Mouse (Mus musculus): ENCODE measurements around the gene Triobp. TPM values are rescaled to one million over a fixed set of nuclear protein-coding genes. Genes with fewer than 3 reads are reported as not detected.

Gene Triobp
- 97.8 and 237 TPM in 2 replicates for polyA plus RNA-seq (2012; ENCODE audit: insufficient read depth, low replicate concordance)

GRCm38 (mm10) chr15:78947657-78948056, at the start of gene Triobp:
Gene Triobp (plus strand): TSS chr15:78947724.
- TF ChIP-seq GATA1 (IDR thresholded peaks at IDR 0.05; ENCODE audit: borderline replicate concordance, low read length) (no peak), FLI1 (IDR thresholded peaks at IDR 0.05; ENCODE audit: low read length) (no peak)
- Histone ChIP-seq H3K36me3 (replicated peaks; ENCODE audit: low read length) (peaks cover 11% of the 10 kb centered on the region), H3K4me3 (replicated peaks) (peak within 1 kb of the TSS; percentile 89), H3K4me1 (peaks cover 34% of the 10 kb centered on the region), H3K9me3 (no peaks in the 10 kb centered on the region), H3K27me3 (replicated peaks) (peaks cover 29% of the 10 kb centered on the region)

GRCm38 (mm10) chr15:78898507-78899001, 49.0 kb upstream of the Triobp start:
- no peaks in the 10 kb centered on the region for H3K27me3 ChIP-seq (replicated peaks)
- peak overlapping the region; percentile 99 for H3K4me3 ChIP-seq (replicated peaks)
- H3K4me1 ChIP-seq, result peaks cover 88% of the 10 kb centered on the region
- no peak for TF ChIP-seq FLI1 (IDR thresholded peaks at IDR 0.05; ENCODE audit: low read length)
- TF ChIP-seq GATA1 (IDR thresholded peaks at IDR 0.05; ENCODE audit: borderline replicate concordance, low read length), result no peak
- peaks cover 62% of the 10 kb centered on the region for H3K36me3 ChIP-seq (replicated peaks; ENCODE audit: low read length)
- H3K9me3 ChIP-seq, result no peaks in the 10 kb centered on the region

GRCm38 (mm10) chr15:78899409-78899739, 48.1 kb upstream of the Triobp start, which contains the start of gene Gm49510:
Gene Gm49510 (plus strand): TSS chr15:78899667.
- Histone ChIP-seq H3K4me1 (peaks cover 88% of the 10 kb centered on the region), H3K4me3 (replicated peaks) (peak within 1 kb of the TSS; percentile 99), H3K27me3 (replicated peaks) (no peaks in the 10 kb centered on the region), H3K9me3 (no peaks in the 10 kb centered on the region), H3K36me3 (replicated peaks; ENCODE audit: low read length) (peaks cover 62% of the 10 kb centered on the region)
- TF ChIP-seq GATA1 (IDR thresholded peaks at IDR 0.05; ENCODE audit: borderline replicate concordance, low read length) (no peak), FLI1 (IDR thresholded peaks at IDR 0.05; ENCODE audit: low read length) (no peak)

- Histone ChIP-seq H3K9me3 (no peaks in the 10 kb centered on the region), H3K36me3 (replicated peaks; ENCODE audit: low read length) (peaks cover 68% of the 10 kb centered on the region), H3K4me3 (replicated peaks) (peak within 1 kb of the TSS; percentile 99), H3K4me1 (peaks cover 88% of the 10 kb centered on the region), H3K27me3 (replicated peaks) (no peaks in the 10 kb centered on the region)
- TF ChIP-seq FLI1 (IDR thresholded peaks at IDR 0.05; ENCODE audit: low read length) (no peak), GATA1 (IDR thresholded peaks at IDR 0.05; ENCODE audit: borderline replicate concordance, low read length) (no peak)
These were observed 47.6 kb upstream of the Triobp start, which contains the start of gene Sh3bp1 for GRCm38 (mm10) chr15:78899740-78900584. Gene Sh3bp1 (plus strand): TSS chr15:78899768.

GRCm38 (mm10) chr15:78900585-78901421, 46.7 kb upstream of the Triobp start:
- H3K9me3 ChIP-seq, result no peaks in the 10 kb centered on the region
- peaks cover 85% of the 10 kb centered on the region for H3K4me1 ChIP-seq

GRCm38 (mm10) chr15:78901422-78901789, 46.1 kb upstream of the Triobp start:
- peaks cover 84% of the 10 kb centered on the region for H3K4me1 ChIP-seq

More at GRCm38 (mm10) chr15:78900585-78901421, 46.7 kb upstream of the Triobp start:
- TF ChIP-seq GATA1 (IDR thresholded peaks at IDR 0.05; ENCODE audit: borderline replicate concordance, low read length) (no peak), FLI1 (IDR thresholded peaks at IDR 0.05; ENCODE audit: low read length) (no peak)
- H3K27me3 ChIP-seq (replicated peaks), result no peaks in the 10 kb centered on the region
- peak overlapping the region; percentile 99 for H3K4me3 ChIP-seq (replicated peaks)
- H3K36me3 ChIP-seq (replicated peaks; ENCODE audit: low read length), result peaks cover 68% of the 10 kb centered on the region

GRCm38 (mm10) chr15:78903243-78903642, 44.3 kb upstream of the Triobp start:
- H3K36me3 ChIP-seq (replicated peaks; ENCODE audit: low read length), result peaks cover 73% of the 10 kb centered on the region
- no peak for TF ChIP-seq FLI1 (IDR thresholded peaks at IDR 0.05; ENCODE audit: low read length)
- TF ChIP-seq GATA1 (IDR thresholded peaks at IDR 0.05; ENCODE audit: borderline replicate concordance, low read length), result no peak
- no peaks in the 10 kb centered on the region for H3K9me3 ChIP-seq
- peaks cover 84% of the 10 kb centered on the region for H3K4me1 ChIP-seq
- H3K27me3 ChIP-seq (replicated peaks), result no peaks in the 10 kb centered on the region
- H3K4me3 ChIP-seq (replicated peaks), result peak overlapping the region; percentile 87

More at GRCm38 (mm10) chr15:78901422-78901789, 46.1 kb upstream of the Triobp start:
- no peak for TF ChIP-seq FLI1 (IDR thresholded peaks at IDR 0.05; ENCODE audit: low read length)
- no peaks in the 10 kb centered on the region for H3K9me3 ChIP-seq
- H3K4me3 ChIP-seq (replicated peaks), result peak overlapping the region; percentile 99
- no peaks in the 10 kb centered on the region for H3K27me3 ChIP-seq (replicated peaks)
- H3K36me3 ChIP-seq (replicated peaks; ENCODE audit: low read length), result peaks cover 68% of the 10 kb centered on the region

- peaks cover 77% of the 10 kb centered on the region for H3K4me1 ChIP-seq
These were observed 39.1 kb upstream of the Triobp start for GRCm38 (mm10) chr15:78908399-78908798.

GRCm38 (mm10) chr15:78908982-78909381, 38.5 kb upstream of the Triobp start:
- peaks cover 92% of the 10 kb centered on the region for H3K36me3 ChIP-seq (replicated peaks; ENCODE audit: low read length)

More at GRCm38 (mm10) chr15:78908399-78908798, 39.1 kb upstream of the Triobp start:
- no peaks in the 10 kb centered on the region for H3K9me3 ChIP-seq
- no peak overlapping the region for H3K4me3 ChIP-seq (replicated peaks)
- no peaks in the 10 kb centered on the region for H3K27me3 ChIP-seq (replicated peaks)
- TF ChIP-seq FLI1 (IDR thresholded peaks at IDR 0.05; ENCODE audit: low read length), result no peak
- peaks cover 97% of the 10 kb centered on the region for H3K36me3 ChIP-seq (replicated peaks; ENCODE audit: low read length)

More at GRCm38 (mm10) chr15:78908982-78909381, 38.5 kb upstream of the Triobp start:
- TF ChIP-seq FLI1 (IDR thresholded peaks at IDR 0.05; ENCODE audit: low read length) (no peak), GATA1 (IDR thresholded peaks at IDR 0.05; ENCODE audit: borderline replicate concordance, low read length) (no peak)
- no peak overlapping the region for H3K4me3 ChIP-seq (replicated peaks)
- H3K9me3 ChIP-seq, result no peaks in the 10 kb centered on the region
- H3K27me3 ChIP-seq (replicated peaks), result no peaks in the 10 kb centered on the region
- peaks cover 78% of the 10 kb centered on the region for H3K4me1 ChIP-seq

Measured in megakaryocyte, embryonic 14.5 days (primary cell).